Mouse (Mus musculus) myocyte (in vitro differentiated cells): ENCODE measurements around the gene Olr1. TPM values are rescaled to one million over a fixed set of nuclear protein-coding genes. Genes with fewer than 3 reads are reported as not detected.

Source experiments
- H3K27me3 ChIP-seq: one replicate; pipeline ENCODE4 v1.6.1; 2011; ENCODE audit not compliant: control insufficient read depth, insufficient read depth, insufficient read length
- H3K36me3 ChIP-seq: one replicate; pipeline ENCODE4 v1.6.1; 2011; ENCODE audit not compliant: control insufficient read depth, insufficient read depth
- H3K4me2 ChIP-seq: one replicate; pipeline ENCODE4 v1.6.1; 2011; ENCODE audit warnings: low read depth, control low read depth
- H3K4me3 ChIP-seq: one replicate; pipeline ENCODE4 v1.5.1; 2011; ENCODE audit warnings: mild to moderate bottlenecking, control low read depth, moderate library complexity
- H3K79me2 ChIP-seq: one replicate; pipeline ENCODE4 v1.6.1; 2011; ENCODE audit not compliant: control insufficient read depth, insufficient read depth
- H3ac ChIP-seq: one replicate; pipeline ENCODE4 v1.6.1; 2011; ENCODE audit not compliant: control insufficient read depth, insufficient read length
- CEBPB ChIP-seq: IDR thresholded peaks from 2 replicates; pipeline ENCODE4 v1.6.1; 2011; ENCODE audit warnings: mild to moderate bottlenecking, moderate library complexity; ENCODE audit not compliant: poor library complexity, insufficient read depth, severe bottlenecking
- E2F4 ChIP-seq: IDR thresholded peaks from one replicate; pipeline ENCODE4 v1.6.1; 2011; ENCODE audit warnings: mild to moderate bottlenecking, control low read depth, moderate library complexity; ENCODE audit not compliant: insufficient read depth
- MAX ChIP-seq: IDR thresholded peaks from one replicate; pipeline ENCODE4 v1.6.1; 2011; ENCODE audit warnings: low read depth, mild to moderate bottlenecking, control low read depth
- MYOD1 ChIP-seq, 3 experiments: IDR thresholded peaks; one replicate each; pipeline ENCODE4 v1.6.1; 2011; ENCODE audit warnings: control low read depth in 2 of 3, low read depth in 2 of 3, mild to moderate bottlenecking in 2 of 3, moderate library complexity in 1 of 3; ENCODE audit not compliant: insufficient read length in 2 of 3, control insufficient read depth in 1 of 3
- MYOG ChIP-seq, 3 experiments: IDR thresholded peaks; one replicate each; pipeline ENCODE4 v1.6.1; 2011; ENCODE audit warnings: control low read depth in 2 of 3, low read depth in 2 of 3, mild to moderate bottlenecking in 2 of 3; ENCODE audit not compliant: insufficient read length in 2 of 3, control insufficient read depth in 1 of 3, insufficient read depth in 1 of 3
- POLR2A ChIP-seq: IDR thresholded peaks from one replicate; pipeline ENCODE4 v1.6.1; 2011; ENCODE audit warnings: low read depth, mild to moderate bottlenecking, control low read depth, moderate library complexity; ENCODE audit not compliant: insufficient read length
- POLR2AphosphoS2 ChIP-seq: IDR thresholded peaks from one replicate; pipeline ENCODE4 v1.6.1; 2011; ENCODE audit warnings: low read depth, control low read depth; ENCODE audit not compliant: insufficient read length
- REST ChIP-seq: IDR thresholded peaks from one replicate; pipeline ENCODE4 v1.6.1; 2011; ENCODE audit warnings: mild to moderate bottlenecking, control low read depth, moderate library complexity; ENCODE audit not compliant: insufficient read depth, insufficient read length
- SRF ChIP-seq: IDR thresholded peaks from one replicate; pipeline ENCODE4 v1.6.1; 2011; ENCODE audit warnings: low read depth; ENCODE audit not compliant: control insufficient read depth, insufficient read length
- TCF12 ChIP-seq: IDR thresholded peaks from one replicate; pipeline ENCODE4 v1.6.1; 2011; ENCODE audit warnings: mild to moderate bottlenecking, control low read depth; ENCODE audit not compliant: poor library complexity, insufficient read depth, severe bottlenecking
- TCF3 ChIP-seq: IDR thresholded peaks from one replicate; pipeline ENCODE4 v1.6.1; 2011; ENCODE audit warnings: low read depth, control low read depth; ENCODE audit not compliant: insufficient read length
- USF1 ChIP-seq: IDR thresholded peaks from one replicate; pipeline ENCODE4 v1.6.1; 2011; ENCODE audit warnings: low read depth, mild to moderate bottlenecking, control low read depth, moderate library complexity
- polyA plus RNA-seq: library from polyadenylated mRNA; unstranded; fragments of >200 nt; fragmentation: generic; extraction: Trizol; gene quantifications from one replicate; pipeline ENCODE4 v1.2.1, GENCODE M21; 2012; ENCODE audit warnings: missing spikeins

Olr1 gene
- polyA plus RNA-seq, 1 experiment = 0.11 TPM

DNA sequence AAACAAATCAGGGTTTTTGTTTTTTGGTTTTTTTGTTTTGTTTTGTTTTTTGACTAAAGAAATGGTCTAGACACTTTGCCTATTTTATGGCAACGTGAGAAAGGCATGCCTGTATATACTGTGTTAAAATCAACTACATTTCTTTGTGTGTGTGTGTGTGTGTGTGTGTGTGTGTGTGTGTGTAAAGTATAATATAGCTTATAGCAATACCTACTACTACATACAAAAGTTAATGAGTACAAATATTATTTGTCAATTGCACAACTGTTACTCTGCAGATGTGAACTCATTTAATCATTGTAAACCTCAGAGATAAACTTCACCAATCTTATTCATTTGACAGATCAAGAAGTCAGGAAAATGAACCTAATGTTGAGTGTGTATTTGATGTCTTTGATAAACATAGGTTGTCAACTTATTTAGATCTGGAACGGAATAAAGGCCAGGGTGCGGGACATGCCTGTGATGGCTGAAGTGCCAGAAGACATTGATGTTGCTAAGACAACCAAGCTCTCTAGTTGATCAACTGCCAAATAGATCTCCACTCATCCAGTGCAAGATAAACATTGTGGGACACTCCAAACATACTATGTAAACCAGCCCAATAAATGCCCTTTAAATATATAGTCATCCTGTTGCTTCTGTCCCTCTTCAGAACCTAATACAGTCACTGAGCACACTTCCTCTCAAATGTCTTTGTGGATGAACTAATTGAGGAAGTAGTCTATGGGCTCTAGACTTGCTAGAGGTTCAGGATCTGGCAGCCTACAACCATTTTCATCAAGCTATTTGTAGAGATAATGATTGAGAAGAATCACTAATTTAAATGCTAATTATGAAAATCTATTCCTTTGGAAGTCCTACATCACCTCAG, 9.4 kb downstream of the Olr1 start:
- Histone ChIP-seq H3ac (no peak overlapping the region), H3K79me2 (no peaks in the 10 kb centered on the region), H3K27me3 (no peaks in the 10 kb centered on the region), H3K4me3 (no peak overlapping the region), H3K36me3 (no peaks in the 10 kb centered on the region), H3K4me2 (no peak overlapping the region)
- no peak for TF ChIP-seq CEBPB
- TF ChIP-seq POLR2A = no peak
- no peak for TF ChIP-seq SRF
- no peak for TF ChIP-seq MAX
- TF ChIP-seq TCF12 = no peak
- no peak for TF ChIP-seq USF1
- no peak for TF ChIP-seq REST
- TF ChIP-seq MYOG (IDR thresholded peaks at IDR 0.05; ENCODE audit: control insufficient read depth in 1 of 3, insufficient read depth in 1 of 3, insufficient read length in 2 of 3, low read depth in 2 of 3) = no peak
- TF ChIP-seq MYOD1 (IDR thresholded peaks at IDR 0.05; ENCODE audit: control insufficient read depth in 1 of 3, insufficient read length in 2 of 3, low read depth in 2 of 3) = no peak
- TF ChIP-seq POLR2AphosphoS2 = no peak
- TF ChIP-seq TCF3 = no peak
- TF ChIP-seq E2F4 = no peak

DNA sequence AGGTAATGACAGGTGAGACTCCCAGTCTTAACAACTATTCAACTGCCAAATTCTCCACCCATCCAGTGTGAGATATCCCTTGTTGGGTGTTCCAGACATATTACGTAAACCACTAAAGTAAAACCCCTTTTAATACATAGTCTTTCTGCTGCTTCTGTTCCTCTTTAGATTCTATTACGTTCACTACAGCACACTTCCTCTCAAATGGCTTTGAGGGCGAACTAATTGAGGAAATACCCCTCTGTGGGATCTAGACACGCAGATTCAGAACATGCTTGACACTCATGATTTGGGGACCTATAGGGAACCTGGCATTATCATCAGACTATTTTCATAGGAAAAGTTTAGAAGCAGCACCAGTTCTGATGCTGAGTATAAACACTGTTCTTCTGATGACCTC, 12.0 kb downstream of the Olr1 start:
- Histone ChIP-seq H3K36me3 (no peaks in the 10 kb centered on the region), H3K4me2 (no peak overlapping the region), H3ac (no peak overlapping the region), H3K79me2 (no peaks in the 10 kb centered on the region), H3K4me3 (no peak overlapping the region), H3K27me3 (no peaks in the 10 kb centered on the region)
- TF ChIP-seq REST (no peak), CEBPB (no peak), MYOD1 (IDR thresholded peaks at IDR 0.05; ENCODE audit: control insufficient read depth in 1 of 3, insufficient read length in 2 of 3, low read depth in 2 of 3) (no peak), POLR2AphosphoS2 (no peak), E2F4 (no peak), TCF12 (no peak), SRF (no peak), USF1 (no peak), POLR2A (no peak)

DNA sequence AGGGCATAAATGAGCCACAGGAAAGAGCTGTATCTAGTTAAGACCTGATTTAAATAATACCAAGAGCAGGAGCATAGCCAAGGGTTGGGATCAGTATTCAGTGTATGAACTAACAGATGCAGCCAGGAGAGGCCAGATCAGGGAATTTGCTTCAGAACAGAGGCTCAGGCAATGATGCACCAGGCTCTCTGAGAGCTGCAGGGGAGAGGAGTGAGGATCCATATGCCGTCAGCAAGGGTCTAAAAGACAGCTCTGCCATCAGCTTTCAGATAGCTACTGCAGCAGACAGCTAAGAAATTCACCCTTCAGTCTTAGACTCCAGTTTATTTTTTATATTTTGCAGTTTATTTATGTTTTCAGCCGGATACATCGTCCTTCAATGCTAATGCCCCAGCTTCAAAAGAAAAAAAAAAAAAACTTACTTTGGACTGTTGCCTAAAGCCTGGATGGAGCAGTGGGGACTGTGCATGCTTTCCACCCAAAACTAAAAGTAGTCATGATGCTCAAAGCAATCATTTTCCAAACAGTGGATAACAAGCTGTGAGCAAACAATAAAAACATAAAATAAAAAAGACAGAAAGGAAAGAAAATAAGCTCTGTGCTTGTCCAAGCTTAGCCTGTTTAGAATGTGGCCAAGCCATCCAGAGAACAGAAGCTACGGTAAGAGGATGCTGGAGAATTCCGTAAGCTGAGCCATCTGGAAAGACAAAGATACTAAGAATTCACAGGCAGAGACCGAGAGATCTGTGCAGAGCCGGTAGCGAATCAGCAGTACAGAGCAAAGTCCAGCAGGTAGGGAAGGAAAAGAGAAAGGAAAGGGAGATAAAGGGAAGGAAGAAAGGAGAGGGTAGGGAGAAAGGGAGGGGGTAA, 26.6 kb downstream of the Olr1 start:
- Histone ChIP-seq H3K27me3 (no peaks in the 10 kb centered on the region), H3ac (no peak overlapping the region), H3K4me2 (no peak overlapping the region), H3K36me3 (no peaks in the 10 kb centered on the region), H3K4me3 (no peak overlapping the region), H3K79me2 (no peaks in the 10 kb centered on the region)
- TF ChIP-seq SRF (no peak), CEBPB (no peak), MYOD1 (IDR thresholded peaks at IDR 0.05; ENCODE audit: control insufficient read depth in 1 of 3, insufficient read length in 2 of 3, low read depth in 2 of 3) (no peak), MAX (no peak), E2F4 (no peak), REST (no peak)

DNA sequence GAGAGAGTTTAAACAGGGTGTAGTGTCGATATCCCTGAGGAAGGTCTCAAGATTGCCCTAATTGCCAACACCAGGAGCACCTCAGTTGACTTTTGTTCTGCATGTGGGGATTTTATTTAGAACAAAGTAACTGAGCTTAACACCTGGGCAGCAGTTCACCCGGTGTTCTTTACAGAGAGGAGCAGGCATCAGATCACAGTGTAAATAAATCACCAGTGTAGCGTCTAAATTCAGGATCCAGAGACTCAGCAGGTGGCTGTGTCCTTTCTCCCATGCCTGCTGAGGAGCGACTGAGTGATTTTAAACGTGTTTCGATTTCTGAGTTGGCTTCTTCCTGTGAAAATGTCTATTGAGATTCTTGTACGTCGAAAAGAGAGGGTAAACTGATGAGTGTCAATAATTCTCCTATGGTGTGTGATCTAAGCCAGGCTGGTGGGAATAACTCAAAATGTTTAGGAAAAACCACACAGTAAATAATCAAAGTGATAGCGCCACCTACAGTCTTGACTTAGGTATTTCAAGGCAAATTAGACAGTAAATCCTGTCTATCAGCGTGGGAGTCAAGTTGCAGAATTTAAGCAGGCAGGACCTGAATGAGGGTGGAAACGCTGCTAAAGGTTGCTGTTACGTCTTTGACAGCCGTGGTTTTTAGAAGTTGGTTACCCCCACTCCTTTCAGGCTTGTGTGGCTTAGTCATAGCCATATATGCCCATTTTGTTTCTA, 30.4 kb downstream of the Olr1 start:
- Histone ChIP-seq H3K4me2 (no peak overlapping the region), H3K79me2 (no peaks in the 10 kb centered on the region), H3ac (no peak overlapping the region), H3K36me3 (no peaks in the 10 kb centered on the region), H3K27me3 (no peaks in the 10 kb centered on the region), H3K4me3 (no peak overlapping the region)
- TF ChIP-seq MAX = no peak
- no peak for TF ChIP-seq POLR2A
- no peak for TF ChIP-seq TCF3
- TF ChIP-seq CEBPB = no peak
- TF ChIP-seq REST = no peak
- TF ChIP-seq USF1 = no peak
- TF ChIP-seq MYOD1 (IDR thresholded peaks at IDR 0.05; ENCODE audit: control insufficient read depth in 1 of 3, insufficient read length in 2 of 3, low read depth in 2 of 3) = no peak
- no peak for TF ChIP-seq POLR2AphosphoS2
- TF ChIP-seq MYOG (IDR thresholded peaks at IDR 0.05; ENCODE audit: control insufficient read depth in 1 of 3, insufficient read depth in 1 of 3, insufficient read length in 2 of 3, low read depth in 2 of 3) = no peak
- no peak for TF ChIP-seq TCF12
- no peak for TF ChIP-seq SRF
- no peak for TF ChIP-seq E2F4
